Mouse (Mus musculus): ENCODE results near the gene Shld1. TPM values are rescaled to one million over a fixed set of nuclear protein-coding genes. Genes with fewer than 3 reads are reported as not detected.

Shld1 gene
- polyA plus RNA-seq, 1 experiment from 2014 or later, result 16.1 TPM

DNA sequence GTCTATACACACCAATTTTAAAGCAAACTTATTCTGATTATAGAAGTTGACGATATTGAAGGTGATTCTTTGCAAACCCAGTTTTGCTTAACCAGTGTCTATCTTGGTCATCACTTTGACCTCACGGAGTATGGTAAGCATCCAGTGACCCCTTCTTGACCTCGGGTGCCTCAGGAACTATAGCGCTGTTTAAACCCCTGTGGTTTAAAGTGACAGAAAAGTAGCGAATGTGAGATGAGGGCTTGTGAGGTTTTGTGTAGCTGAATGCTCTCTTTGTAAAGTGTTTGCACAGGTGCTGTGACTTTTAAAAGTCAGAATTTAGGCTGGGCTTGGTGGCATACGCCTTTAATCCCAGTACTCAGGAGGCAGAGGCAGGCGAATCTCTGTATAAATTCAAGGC, 27.8 kb downstream of the Shld1 start:
- H3K4me1 ChIP-seq (ENCODE audit: control insufficient read depth, insufficient read depth, low read length), result no peaks in the 10 kb centered on the region
- H3K27ac ChIP-seq (replicated peaks; ENCODE audit: low read depth, low read length), result no peak overlapping the region
- H3K4me2 ChIP-seq (ENCODE audit: low read depth, low read length), result no peak overlapping the region
- DNase-seq (ENCODE audit: low spot score), result no peak
- 80% methylated on average over 7 of the region's 7 CpGs for WGBS
- H3K9ac ChIP-seq (ENCODE audit: low read depth, low read length), result no peak overlapping the region
- H3K9me3 ChIP-seq (ENCODE audit: control insufficient read depth, low read length), result no peaks in the 10 kb centered on the region
- no peak for ATAC-seq (ENCODE audit: low read depth)
- H3K27me3 ChIP-seq (replicated peaks; ENCODE audit: control insufficient read depth, insufficient read depth, low read length), result no peaks in the 10 kb centered on the region
- H3K36me3 ChIP-seq (ENCODE audit: control insufficient read depth, insufficient read depth, low read length), result no peaks in the 10 kb centered on the region
- H3K4me3 ChIP-seq (ENCODE audit: low read depth, low read length), result no peak overlapping the region

DNA sequence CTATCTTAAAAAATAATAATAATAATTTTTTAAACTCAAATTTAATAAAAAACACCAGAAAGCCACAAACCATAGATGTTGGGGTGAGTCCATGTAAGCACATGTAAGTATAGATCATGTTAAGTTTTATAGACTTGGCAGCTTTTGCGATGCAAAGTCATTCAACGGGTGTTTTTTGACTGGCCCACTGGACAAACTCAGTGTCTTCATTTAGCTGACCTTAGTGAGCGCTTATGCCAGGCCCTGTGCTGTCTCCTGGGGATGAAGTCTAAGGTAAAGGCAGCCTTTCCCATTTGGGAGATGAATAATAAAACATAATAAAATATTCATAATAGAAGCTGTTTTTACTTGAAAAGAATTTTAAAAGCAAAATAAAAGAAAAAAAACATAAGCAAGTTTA, 28.2 kb downstream of the Shld1 start:
- no peaks in the 10 kb centered on the region for H3K36me3 ChIP-seq (ENCODE audit: control insufficient read depth, insufficient read depth, low read length)
- H3K27me3 ChIP-seq (replicated peaks; ENCODE audit: control insufficient read depth, insufficient read depth, low read length), result no peaks in the 10 kb centered on the region
- H3K9ac ChIP-seq (ENCODE audit: low read depth, low read length), result no peak overlapping the region
- ATAC-seq (ENCODE audit: low read depth) (no peak), DNase-seq (ENCODE audit: low spot score) (no peak)
- 89% methylated on average over 3 of the region's 3 CpGs for whole genome bisulfite sequencing
- H3K27ac ChIP-seq (replicated peaks; ENCODE audit: low read depth, low read length), result no peak overlapping the region
- H3K4me1 ChIP-seq (ENCODE audit: control insufficient read depth, insufficient read depth, low read length), result no peaks in the 10 kb centered on the region
- H3K9me3 ChIP-seq (ENCODE audit: control insufficient read depth, low read length), result no peaks in the 10 kb centered on the region
- H3K4me3 ChIP-seq (ENCODE audit: low read depth, low read length), result no peak overlapping the region
- no peak overlapping the region for H3K4me2 ChIP-seq (ENCODE audit: low read depth, low read length)

DNA sequence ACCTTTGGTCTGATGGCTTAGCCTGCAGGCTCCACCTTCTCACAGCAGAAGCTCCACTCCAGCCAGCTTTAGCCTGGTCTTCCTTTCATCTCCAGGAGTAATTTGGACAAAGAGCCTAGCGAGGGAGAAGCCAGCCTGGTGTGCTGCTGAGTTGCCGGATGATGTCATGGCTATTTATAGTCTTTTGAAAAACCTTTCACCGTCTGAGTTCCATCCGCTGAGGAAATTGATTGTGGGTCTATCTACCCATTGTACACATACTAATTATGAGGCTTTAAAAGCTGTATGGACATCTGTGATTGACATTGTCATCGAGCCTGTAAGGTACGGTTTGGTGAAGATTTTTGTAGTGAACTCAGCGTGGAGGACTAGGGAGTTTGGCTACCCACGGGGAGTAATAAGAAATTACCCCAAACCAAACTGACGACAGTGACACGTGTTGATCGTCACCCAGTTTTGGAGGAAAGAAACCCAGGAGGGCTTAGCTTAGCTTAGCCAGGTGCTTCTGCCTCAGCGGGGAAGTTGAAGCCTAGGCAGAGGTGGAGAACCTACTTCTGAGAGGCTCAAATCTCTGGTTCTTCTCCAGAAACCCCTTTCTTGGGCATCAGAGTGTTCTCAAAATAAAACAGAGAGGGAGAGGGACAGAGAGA, 28.8 kb downstream of the Shld1 start:
- no peaks in the 10 kb centered on the region for H3K4me1 ChIP-seq (ENCODE audit: control insufficient read depth, insufficient read depth, low read length)
- DNase-seq (ENCODE audit: low spot score) (peak; percentile 68), ATAC-seq (ENCODE audit: low read depth) (peak; percentile 64; the same call in 1 of the 2 replicates)
- H3K27ac ChIP-seq (replicated peaks; ENCODE audit: low read depth, low read length), result no peak overlapping the region
- no peaks in the 10 kb centered on the region for H3K36me3 ChIP-seq (ENCODE audit: control insufficient read depth, insufficient read depth, low read length)
- H3K9me3 ChIP-seq (ENCODE audit: control insufficient read depth, low read length), result no peaks in the 10 kb centered on the region
- H3K4me3 ChIP-seq (ENCODE audit: low read depth, low read length), result no peak overlapping the region
- H3K4me2 ChIP-seq (ENCODE audit: low read depth, low read length), result no peak overlapping the region
- no peaks in the 10 kb centered on the region for H3K27me3 ChIP-seq (replicated peaks; ENCODE audit: control insufficient read depth, insufficient read depth, low read length)
- no peak overlapping the region for H3K9ac ChIP-seq (ENCODE audit: low read depth, low read length)
- WGBS, result 63% methylated on average over 12 of the region's 12 CpGs

DNA sequence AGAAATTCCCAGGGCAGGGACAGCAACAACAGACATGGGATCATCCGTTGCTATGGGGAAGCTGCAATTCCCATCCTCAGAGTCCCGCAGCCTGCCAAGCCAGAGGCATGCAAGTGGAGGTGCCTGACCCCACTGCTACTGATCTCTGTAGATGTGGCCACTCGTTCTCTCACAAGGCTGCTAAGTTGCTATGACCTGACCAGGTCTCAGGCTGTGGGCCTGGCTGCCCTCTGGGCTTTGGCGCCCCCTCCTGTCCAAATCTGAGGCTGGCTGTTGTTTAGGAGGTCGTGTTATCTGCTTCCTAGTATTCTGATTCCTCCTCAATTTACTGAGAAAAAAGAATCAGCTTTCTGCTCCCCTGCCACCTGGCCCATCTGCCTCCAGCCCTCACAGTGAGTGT, 29.4 kb downstream of the Shld1 start:
- H3K9ac ChIP-seq (ENCODE audit: low read depth, low read length), result no peak overlapping the region
- H3K36me3 ChIP-seq (ENCODE audit: control insufficient read depth, insufficient read depth, low read length), result no peaks in the 10 kb centered on the region
- no peak overlapping the region for H3K4me2 ChIP-seq (ENCODE audit: low read depth, low read length)
- H3K27me3 ChIP-seq (replicated peaks; ENCODE audit: control insufficient read depth, insufficient read depth, low read length), result no peaks in the 10 kb centered on the region
- ATAC-seq (ENCODE audit: low read depth), result peak; percentile 66; the same call in 1 of the 2 replicates
- H3K4me1 ChIP-seq (ENCODE audit: control insufficient read depth, insufficient read depth, low read length), result no peaks in the 10 kb centered on the region
- H3K9me3 ChIP-seq (ENCODE audit: control insufficient read depth, low read length), result no peaks in the 10 kb centered on the region
- no peak overlapping the region for H3K4me3 ChIP-seq (ENCODE audit: low read depth, low read length)
- no peak for DNase-seq (ENCODE audit: low spot score)
- no peak overlapping the region for H3K27ac ChIP-seq (replicated peaks; ENCODE audit: low read depth, low read length)
- WGBS, result 39% methylated on average over 5 of the region's 5 CpGs

DNA sequence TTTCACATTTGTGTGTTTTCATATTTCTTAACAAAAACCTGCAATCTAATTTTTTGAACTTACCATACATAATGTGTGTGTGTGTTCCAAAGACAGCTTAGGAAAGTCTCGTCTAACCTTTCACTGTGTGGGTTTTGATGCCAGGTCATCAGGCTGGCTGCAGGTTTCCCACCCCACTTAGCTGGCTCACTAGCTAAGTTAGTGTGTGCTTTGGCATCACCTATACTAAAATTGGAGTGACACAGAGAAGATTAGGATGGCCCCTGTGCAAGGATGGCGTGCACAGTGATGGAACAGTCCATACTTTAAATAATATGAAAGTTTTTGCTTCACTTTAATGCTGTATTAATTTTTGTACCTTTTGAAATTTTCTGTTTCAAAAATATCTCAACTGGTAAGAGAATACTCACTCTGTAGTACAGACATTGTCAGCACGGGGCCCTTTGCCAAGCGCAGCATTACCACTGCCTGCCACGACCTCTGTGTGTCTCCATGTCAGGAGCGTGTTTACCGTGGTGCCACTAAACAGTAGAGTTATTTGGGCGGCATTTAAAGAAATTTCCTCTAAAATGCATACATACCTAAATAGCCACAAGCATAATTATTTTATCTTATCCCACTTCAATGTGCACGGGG, 30.3 kb downstream of the Shld1 start:
- Histone ChIP-seq H3K9me3 (ENCODE audit: control insufficient read depth, low read length) (no peaks in the 10 kb centered on the region), H3K4me3 (ENCODE audit: low read depth, low read length) (no peak overlapping the region), H3K4me2 (ENCODE audit: low read depth, low read length) (no peak overlapping the region), H3K36me3 (ENCODE audit: control insufficient read depth, insufficient read depth, low read length) (no peaks in the 10 kb centered on the region), H3K27ac (replicated peaks; ENCODE audit: low read depth, low read length) (no peak overlapping the region), H3K4me1 (ENCODE audit: control insufficient read depth, insufficient read depth, low read length) (no peaks in the 10 kb centered on the region), H3K9ac (ENCODE audit: low read depth, low read length) (no peak overlapping the region), H3K27me3 (replicated peaks; ENCODE audit: control insufficient read depth, insufficient read depth, low read length) (no peaks in the 10 kb centered on the region)
- ATAC-seq (ENCODE audit: low read depth) (no peak), DNase-seq (ENCODE audit: low spot score) (no peak)
- WGBS, result 90% methylated on average over 9 of the region's 9 CpGs

DNA sequence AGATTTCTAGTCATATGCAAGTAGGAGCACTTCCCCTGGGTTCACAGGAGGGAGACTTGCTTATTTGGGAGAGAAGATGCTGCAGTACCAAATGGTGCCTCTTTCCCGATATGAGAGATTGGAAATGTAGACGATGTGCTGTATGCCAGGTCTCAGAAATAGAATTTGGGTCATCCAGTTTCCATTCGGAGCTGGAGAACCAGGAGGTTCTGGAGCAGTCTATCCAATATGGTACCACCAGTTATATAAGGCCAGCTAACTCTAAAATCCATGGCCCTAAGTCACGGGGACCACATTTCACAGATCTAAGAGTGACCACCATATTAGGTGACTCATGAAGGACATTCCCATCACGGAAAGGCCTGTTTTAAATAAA, 30.8 kb downstream of the Shld1 start:
- no peak overlapping the region for H3K9ac ChIP-seq (ENCODE audit: low read depth, low read length)
- no peaks in the 10 kb centered on the region for H3K9me3 ChIP-seq (ENCODE audit: control insufficient read depth, low read length)
- H3K27ac ChIP-seq (replicated peaks; ENCODE audit: low read depth, low read length), result no peak overlapping the region
- no peaks in the 10 kb centered on the region for H3K4me1 ChIP-seq (ENCODE audit: control insufficient read depth, insufficient read depth, low read length)
- no peaks in the 10 kb centered on the region for H3K27me3 ChIP-seq (replicated peaks; ENCODE audit: control insufficient read depth, insufficient read depth, low read length)
- H3K4me2 ChIP-seq (ENCODE audit: low read depth, low read length), result no peak overlapping the region
- no peaks in the 10 kb centered on the region for H3K36me3 ChIP-seq (ENCODE audit: control insufficient read depth, insufficient read depth, low read length)
- 86% methylated on average over 5 of the region's 5 CpGs for WGBS
- DNase-seq (ENCODE audit: low spot score), result no peak
- ATAC-seq (ENCODE audit: low read depth), result no peak
- H3K4me3 ChIP-seq (ENCODE audit: low read depth, low read length), result no peak overlapping the region

DNA sequence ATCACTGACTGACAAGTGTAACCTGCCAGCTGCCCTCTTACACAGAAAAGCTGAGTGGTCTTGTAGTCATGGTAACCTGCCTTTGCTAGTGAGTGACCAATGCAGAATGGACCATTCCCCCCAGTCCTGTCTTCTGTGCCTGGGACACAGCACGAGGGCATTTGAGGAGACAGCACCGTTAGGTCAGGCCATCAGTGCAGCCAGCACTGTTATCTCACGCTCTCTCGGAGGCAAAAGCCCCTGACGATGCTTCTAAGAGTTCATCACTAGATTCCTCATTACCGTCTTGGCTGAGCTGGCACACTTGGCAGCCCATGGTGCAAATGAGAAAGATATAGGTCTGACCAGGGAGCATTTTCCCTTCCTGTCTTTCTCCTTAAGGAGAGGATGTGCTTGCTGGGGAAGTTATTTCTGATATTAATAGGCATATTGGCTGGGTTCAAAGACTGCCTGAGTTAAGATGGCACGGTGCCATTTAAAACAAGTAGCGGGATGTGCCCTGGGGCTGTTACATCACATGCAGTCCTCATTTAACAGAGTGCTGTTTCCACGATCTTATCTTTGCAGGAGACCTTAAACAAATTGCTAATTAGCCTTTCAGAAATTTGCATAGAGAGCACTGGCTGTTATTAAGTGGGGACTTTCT, 34.3 kb downstream of the Shld1 start:
- Histone ChIP-seq H3K36me3 (ENCODE audit: control insufficient read depth, insufficient read depth, low read length) (no peaks in the 10 kb centered on the region), H3K9ac (ENCODE audit: low read depth, low read length) (no peak overlapping the region), H3K4me2 (ENCODE audit: low read depth, low read length) (no peak overlapping the region), H3K27ac (replicated peaks; ENCODE audit: low read depth, low read length) (no peak overlapping the region), H3K4me3 (ENCODE audit: low read depth, low read length) (no peak overlapping the region), H3K9me3 (ENCODE audit: control insufficient read depth, low read length) (no peaks in the 10 kb centered on the region), H3K4me1 (ENCODE audit: control insufficient read depth, insufficient read depth, low read length) (no peaks in the 10 kb centered on the region), H3K27me3 (replicated peaks; ENCODE audit: control insufficient read depth, insufficient read depth, low read length) (no peaks in the 10 kb centered on the region)
- DNase-seq (ENCODE audit: low spot score) (no peak), ATAC-seq (ENCODE audit: low read depth) (no peak)
- WGBS, result 70% methylated on average over 9 of the region's 9 CpGs

DNA sequence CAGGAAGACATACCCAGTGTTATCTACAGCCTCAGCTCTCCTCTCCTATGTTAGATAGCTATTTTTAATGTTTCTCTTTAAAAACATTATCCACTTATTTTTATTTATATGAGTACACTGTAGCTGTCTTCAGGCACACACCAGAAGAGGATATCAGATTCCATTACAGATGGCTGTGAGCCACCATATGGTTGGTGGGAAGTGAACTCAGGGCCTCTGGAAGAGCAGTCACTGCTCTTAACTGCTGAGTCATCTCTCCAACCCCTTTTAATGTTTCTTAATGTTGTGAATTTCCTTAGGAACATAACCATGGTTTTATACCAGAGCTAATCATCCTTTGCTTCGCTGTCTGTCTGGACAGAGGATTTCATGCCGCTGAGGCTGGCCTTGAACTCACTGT, 35.1 kb downstream of the Shld1 start:
- no peak for ATAC-seq (ENCODE audit: low read depth)
- H3K9me3 ChIP-seq (ENCODE audit: control insufficient read depth, low read length), result no peaks in the 10 kb centered on the region
- H3K9ac ChIP-seq (ENCODE audit: low read depth, low read length), result no peak overlapping the region
- H3K27me3 ChIP-seq (replicated peaks; ENCODE audit: control insufficient read depth, insufficient read depth, low read length), result no peaks in the 10 kb centered on the region
- H3K27ac ChIP-seq (replicated peaks; ENCODE audit: low read depth, low read length), result no peak overlapping the region
- H3K4me3 ChIP-seq (ENCODE audit: low read depth, low read length), result no peak overlapping the region
- no peaks in the 10 kb centered on the region for H3K4me1 ChIP-seq (ENCODE audit: control insufficient read depth, insufficient read depth, low read length)
- H3K4me2 ChIP-seq (ENCODE audit: low read depth, low read length), result no peak overlapping the region
- DNase-seq (ENCODE audit: low spot score), result no peak
- H3K36me3 ChIP-seq (ENCODE audit: control insufficient read depth, insufficient read depth, low read length), result no peaks in the 10 kb centered on the region
- 97% methylated on average over 2 of the region's 2 CpGs for WGBS

All from embryonic facial prominence, embryonic 14.5 days (tissue).